Mouse (Mus musculus) gastrocnemius, adult 2 months (tissue): ENCODE measurements around the gene Tnfaip8l2. TPM values are rescaled to one million over a fixed set of nuclear protein-coding genes. Genes with fewer than 3 reads are reported as not detected.
"Not testable (repeated sequence)": the region's sequence is repeated elsewhere in the genome, so short reads cannot be mapped to it uniquely, and the experiment has no call there.

Source experiments
- DNase-seq: peaks from one replicate; pipeline ENCODE4 v3.0.0; 2022
- H3K27ac ChIP-seq: fragments of 200-600 bp; 2 replicates; pipeline ENCODE4 v1.8.1; 2022; ENCODE audit warnings: mild to moderate bottlenecking
- H3K4me3 ChIP-seq: fragments of 200-600 bp; 2 replicates; pipeline ENCODE4 v1.8.1; 2022; ENCODE audit warnings: mild to moderate bottlenecking, moderate library complexity
- CTCF ChIP-seq: fragments of 200-600 bp; IDR thresholded peaks from 2 replicates; pipeline ENCODE4 v1.8.1; 2022; ENCODE audit warnings: antibody characterized with exemption, mild to moderate bottlenecking, moderate library complexity
- intact Hi-C: fragments of 180-260 bp; cut with DNase I; formaldehyde crosslinking; loops from one replicate; pipeline ENCODE4 v1.15.1; 2025
- total RNA-seq, 2 experiments: library from RNA; stranded (reverse); gene quantifications; 2 replicates each; pipeline ENCODE4 v1.2.3; 2021

Tnfaip8l2 gene
- total RNA-seq, 2 experiments from 2014 or later = 0.42 to 0.87 TPM

GRCm38 (mm10) chr3:95130081-95130480 lies 12.1 kb downstream of the Tnfaip8l2 start:
- peak; percentile 77 for DNase-seq
- peak overlapping the region; percentile 94 for H3K27ac ChIP-seq
- intact Hi-C loops = no loop called here
- peak overlapping the region; percentile 65 for H3K4me3 ChIP-seq
- TF ChIP-seq CTCF = no peak

- intact Hi-C loops = no loop called here
- Histone ChIP-seq H3K27ac (peak overlapping the region; percentile 94), H3K4me3 (peak overlapping the region; percentile 65)
- peak; percentile 86 for DNase-seq
- no peak for TF ChIP-seq CTCF
These were observed 12.9 kb downstream of the Tnfaip8l2 start for GRCm38 (mm10) chr3:95129226-95129651.

DNA sequence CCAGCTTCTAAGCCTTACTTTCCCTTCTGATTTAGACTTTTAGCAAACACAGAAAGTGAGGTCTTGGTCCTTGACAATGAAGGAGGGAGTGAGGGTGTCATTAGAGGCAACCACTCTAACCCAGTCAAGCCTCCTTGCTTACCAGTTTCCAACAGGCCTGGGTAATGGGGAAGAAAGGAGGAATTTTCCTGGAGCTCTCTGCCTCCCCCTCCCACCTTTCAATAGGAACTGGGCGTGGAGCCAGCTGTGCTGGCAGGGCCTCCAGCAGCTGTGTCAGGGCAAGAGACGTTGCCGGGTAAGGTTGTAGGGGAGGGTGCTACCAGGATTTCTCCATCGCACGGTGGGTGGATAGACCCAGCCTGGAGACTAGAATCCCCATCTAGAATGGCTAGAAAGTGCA lies 17.2 kb downstream of the Tnfaip8l2 start:
- Histone ChIP-seq H3K27ac (peak overlapping the region; percentile 94), H3K4me3 (peak overlapping the region; percentile 65)
- no peak for TF ChIP-seq CTCF
- intact Hi-C loops = no loop called here
- peak; percentile 92 for DNase-seq

DNA sequence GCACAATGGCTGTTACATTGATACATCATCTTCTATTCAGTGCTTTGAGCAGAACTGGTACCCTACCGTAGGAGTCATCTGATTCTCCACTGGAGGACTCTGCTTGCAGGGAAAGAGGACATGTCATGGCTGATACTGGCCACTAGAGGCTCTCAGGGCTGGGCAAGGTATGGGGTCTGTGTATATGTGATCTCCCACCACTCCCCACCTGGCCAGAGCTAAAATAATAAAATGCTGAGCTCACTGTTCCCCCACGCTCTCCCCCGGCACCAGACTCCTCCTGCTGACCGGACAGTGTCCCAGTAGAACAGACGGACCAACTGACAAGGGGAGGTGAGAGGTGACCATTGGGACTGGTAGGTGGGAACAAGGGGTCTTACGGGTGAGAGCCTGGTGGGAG lies 17.9 kb downstream of the Tnfaip8l2 start, which contains the start of gene Tmod4:
TSS of gene Tmod4 (plus strand) at position 231 of the 400 bp plus-strand sequence.
- intact Hi-C loops = no loop called here
- peak within 1 kb of the TSS; percentile 94 for H3K27ac ChIP-seq
- TF ChIP-seq CTCF = peak; percentile 77
- DNase-seq = peak; percentile 85
- peak within 1 kb of the TSS; percentile 65 for H3K4me3 ChIP-seq

DNA sequence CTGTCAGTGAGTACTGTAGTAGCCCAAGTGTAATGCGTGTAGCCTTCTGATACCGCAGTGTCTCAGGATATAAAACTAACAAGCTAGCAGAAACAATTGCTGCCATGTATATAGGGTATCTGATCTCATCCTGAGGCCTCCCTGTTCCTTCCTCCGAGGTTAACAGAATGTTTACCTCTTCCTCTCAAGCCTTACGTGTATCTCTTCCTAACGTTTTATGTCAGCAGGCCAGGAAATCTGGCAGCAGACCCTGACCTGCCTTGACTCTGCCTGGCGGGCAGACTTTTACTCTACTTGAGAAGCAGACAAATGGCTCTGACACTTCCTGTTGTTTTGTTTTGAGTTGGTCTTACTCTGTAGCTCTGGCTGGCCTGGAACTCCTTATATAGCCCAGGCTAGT lies 20.6 kb downstream of the Tnfaip8l2 start:
- H3K4me3 ChIP-seq = no peak overlapping the region
- H3K27ac ChIP-seq = peak overlapping the region; percentile 35; the same call in 1 of the 2 replicates
- TF ChIP-seq CTCF = no peak
- intact Hi-C loops = no loop called here
- no peak for DNase-seq

DNA sequence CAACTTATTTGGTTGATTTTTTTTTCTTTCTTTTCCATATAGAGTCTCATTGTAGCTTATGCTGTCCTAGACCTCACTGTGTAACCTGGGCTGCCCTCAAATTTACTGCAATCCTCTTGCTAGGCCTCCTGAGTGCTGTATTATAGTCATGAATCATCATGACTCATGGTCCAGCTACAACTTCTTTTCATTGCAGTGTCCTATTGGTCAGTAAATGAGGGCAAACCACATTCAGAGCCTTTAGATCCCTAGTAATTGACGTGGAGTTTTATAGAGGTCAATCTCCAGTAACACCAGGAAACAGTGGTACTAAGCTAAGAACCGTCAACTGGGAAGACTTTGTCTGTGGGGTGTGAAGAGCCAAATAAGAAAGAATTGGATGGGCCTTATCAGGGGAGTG lies 24.4 kb downstream of the Tnfaip8l2 start:
- intact Hi-C loops = no loop called here
- Histone ChIP-seq H3K4me3 (no peak overlapping the region), H3K27ac (no peak overlapping the region)
- no peak for DNase-seq
- no peak for TF ChIP-seq CTCF

DNA sequence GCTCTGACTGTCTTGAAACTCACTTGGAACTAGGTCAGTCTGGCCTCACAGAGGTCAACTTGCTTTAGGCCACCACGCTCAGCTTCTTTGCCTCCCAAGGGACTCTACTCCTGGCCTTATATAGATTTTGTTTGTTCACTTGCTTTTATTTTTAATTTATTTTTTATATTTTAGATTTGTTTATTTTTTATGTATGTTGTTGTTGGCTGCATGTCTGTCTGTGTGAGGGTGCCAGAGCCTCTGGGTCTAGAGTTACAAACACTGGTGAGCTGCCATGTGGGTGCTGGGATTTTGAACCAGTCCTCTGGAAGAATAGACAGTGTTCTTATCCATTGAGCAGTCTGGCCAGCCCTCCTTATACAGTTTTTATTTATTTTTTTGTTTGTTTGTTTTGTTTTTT lies 29.4 kb downstream of the Tnfaip8l2 start:
- intact Hi-C loops = no loop called here
- no peak for DNase-seq
- peak overlapping the region; percentile 97 for H3K27ac ChIP-seq
- TF ChIP-seq CTCF = no peak
- H3K4me3 ChIP-seq = peak overlapping the region; percentile 95

- no peak for TF ChIP-seq CTCF
- H3K27ac ChIP-seq = peak within 1 kb of the TSS; percentile 97
- peak within 1 kb of the TSS; percentile 95 for H3K4me3 ChIP-seq
- peak; percentile 93 for DNase-seq
- intact Hi-C loops = no loop called here
These were observed 31.0 kb downstream of the Tnfaip8l2 start, which contains the start of gene Vps72 for GRCm38 (mm10) chr3:95110911-95111726. TSS of gene Vps72 (plus strand) at chr3:95111022.

GRCm38 (mm10) chr3:95107898-95108297 lies 34.3 kb downstream of the Tnfaip8l2 start:
- no peak overlapping the region for H3K4me3 ChIP-seq
- H3K27ac ChIP-seq = peak overlapping the region; percentile 32
- no peak for DNase-seq
- TF ChIP-seq CTCF = peak; percentile 53
- intact Hi-C loops = loop anchor here (5.0 kb wide), 2 partner anchors 36 to 56 kb away; no protein-coding TSS in a partner anchor

DNA sequence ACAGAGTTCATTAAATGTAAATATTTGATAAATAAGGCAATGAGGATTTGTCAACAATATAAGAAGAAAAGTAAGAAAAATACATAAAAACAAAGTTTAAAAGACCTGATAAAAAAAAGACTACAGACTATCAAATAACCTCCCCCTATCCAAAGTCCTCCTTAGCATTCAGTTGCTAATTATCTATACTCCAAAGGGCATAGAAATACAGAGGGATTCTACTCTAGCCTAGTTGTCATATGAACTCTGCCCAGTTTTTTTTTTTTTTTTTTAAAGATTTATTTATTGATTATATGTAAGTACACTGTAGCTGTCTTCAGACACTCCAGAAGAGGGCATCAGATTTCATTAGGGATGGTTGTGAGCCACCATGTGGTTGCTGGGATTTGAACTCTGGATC lies 34.9 kb downstream of the Tnfaip8l2 start:
- Histone ChIP-seq H3K27ac (peak overlapping the region; percentile 97), H3K4me3 (peak overlapping the region; percentile 99)
- intact Hi-C loops = loop anchor here (5.0 kb wide), 2 partner anchors 35 to 55 kb away; no protein-coding TSS in a partner anchor
- not testable (repeated sequence) for DNase-seq

- intact Hi-C loops = loop anchor here (5.0 kb wide), 2 partner anchors 34 to 54 kb away; no protein-coding TSS in a partner anchor
- peak; percentile 98 for DNase-seq
- H3K27ac ChIP-seq = peak within 1 kb of the TSS; percentile 97
- no peak for TF ChIP-seq CTCF
- H3K4me3 ChIP-seq = peak within 1 kb of the TSS; percentile 99
These were observed 35.6 kb downstream of the Tnfaip8l2 start, which contains the start of gene Pip5k1a for GRCm38 (mm10) chr3:95106338-95107117. TSS of gene Pip5k1a (minus strand) at chr3:95106930.

DNA sequence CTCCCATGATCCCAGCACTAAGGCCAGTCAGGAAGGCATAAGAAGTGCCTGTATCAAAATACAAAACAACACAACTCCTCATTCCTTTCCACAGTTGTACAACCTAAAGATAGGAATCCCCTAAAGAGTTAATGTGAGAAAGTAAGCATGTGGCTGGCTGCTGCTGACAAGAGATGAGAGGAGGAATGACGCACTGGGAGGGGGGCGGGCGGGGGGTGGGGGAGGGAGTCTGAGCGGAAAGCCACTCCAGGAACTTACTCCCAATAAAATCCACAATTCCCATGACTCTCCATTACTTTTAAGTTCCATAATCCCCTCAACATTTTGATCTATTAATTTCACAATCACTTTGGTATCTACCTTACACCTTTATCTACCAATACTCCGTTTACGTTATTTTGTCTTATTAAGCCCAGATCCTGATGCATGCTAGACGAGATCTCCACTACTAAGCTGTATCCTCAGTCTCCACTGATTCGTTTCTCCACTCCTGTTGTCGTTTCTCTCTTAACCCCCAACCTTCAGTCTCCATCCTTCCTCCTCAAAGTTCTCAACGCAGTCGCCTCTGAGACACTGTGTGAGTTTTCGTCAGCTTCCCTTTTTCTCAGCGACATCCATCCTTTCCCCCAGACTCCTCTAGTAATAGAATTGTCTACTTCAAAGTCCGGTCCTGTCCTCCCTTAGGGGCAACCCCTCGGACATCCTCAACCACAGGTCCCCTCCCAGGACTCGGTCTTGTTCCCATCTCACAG lies 36.4 kb downstream of the Tnfaip8l2 start:
- TF ChIP-seq CTCF = no peak
- intact Hi-C loops = loop anchor here (5.0 kb wide), 2 partner anchors 33 to 53 kb away; no protein-coding TSS in a partner anchor

More for the DNA sequence above, 36.4 kb downstream of the Tnfaip8l2 start:
- no peak for DNase-seq
- Histone ChIP-seq H3K27ac (peak overlapping the region; percentile 97), H3K4me3 (peak overlapping the region; percentile 99)
